Mouse (Mus musculus) hindlimb bud, embryonic 11.5 days (tissue): ENCODE measurements around the gene Otud7b.
"Not testable (repeated sequence)": the region's sequence is repeated elsewhere in the genome, so short reads cannot be mapped to it uniquely, and the experiment has no call there.

Source experiments
- DNase-seq: peaks from one replicate; pipeline ENCODE4 v3.0.0-alpha.2; 2012; ENCODE audit warnings: low read depth, low spot score; ENCODE audit errors: extremely low spot score

Gene Otud7b

GRCm38 (mm10) chr3:96135011-96135410, 30.7 kb downstream of the Otud7b start:
- DNase-seq, result no peak

- no peak for DNase-seq
Observed at GRCm38 (mm10) chr3:96147950-96148349, 43.6 kb downstream of the Otud7b start.

- no peak for DNase-seq
Observed at GRCm38 (mm10) chr3:96151836-96152235, 47.5 kb downstream of the Otud7b start.

- DNase-seq, result no peak
Observed at GRCm38 (mm10) chr3:96152611-96153010, 48.3 kb downstream of the Otud7b start.

- no peak for DNase-seq
Observed at GRCm38 (mm10) chr3:96155501-96155900, 51.2 kb downstream of the Otud7b start.

GRCm38 (mm10) chr3:96159820-96160219, 55.5 kb downstream of the Otud7b start:
- no peak for DNase-seq

GRCm38 (mm10) chr3:96160222-96160802, 56.0 kb downstream of the Otud7b start:
- DNase-seq, result no peak

GRCm38 (mm10) chr3:96160803-96161516, 56.6 kb downstream of the Otud7b start:
- DNase-seq, result no peak

- DNase-seq, result no peak
Observed at GRCm38 (mm10) chr3:96161869-96162840, 57.8 kb downstream of the Otud7b start, which contains the start of gene Mtmr11. Mtmr11 (plus strand) TSS chr3:96162004.

GRCm38 (mm10) chr3:96163040-96163439, 58.7 kb downstream of the Otud7b start:
- no peak for DNase-seq

- no peak for DNase-seq
Observed at GRCm38 (mm10) chr3:96168466-96169158, 64.3 kb downstream of the Otud7b start.

GRCm38 (mm10) chr3:96170276-96170675, 65.9 kb downstream of the Otud7b start:
- DNase-seq, result no peak

GRCm38 (mm10) chr3:96170976-96171545, 66.7 kb downstream of the Otud7b start:
- DNase-seq, result no peak

GRCm38 (mm10) chr3:96171583-96172196, 67.4 kb downstream of the Otud7b start:
- no peak for DNase-seq

GRCm38 (mm10) chr3:96172197-96173178, 68.2 kb downstream of the Otud7b start, which contains the start of gene Sf3b4:
Sf3b4 (plus strand) TSS chr3:96172332.
- DNase-seq, result no peak

GRCm38 (mm10) chr3:96173185-96173584, 68.9 kb downstream of the Otud7b start:
- no peak for DNase-seq

- not testable (repeated sequence) for DNase-seq
Observed at GRCm38 (mm10) chr3:96174042-96174441, 69.7 kb downstream of the Otud7b start.

- no peak for DNase-seq
Observed at GRCm38 (mm10) chr3:96175251-96175650, 70.9 kb downstream of the Otud7b start.

GRCm38 (mm10) chr3:96178427-96178826, 74.1 kb downstream of the Otud7b start:
- no peak for DNase-seq
